Comparison of ENCODE assay signal across 1 mouse cellular context in the genomic region with DNA sequence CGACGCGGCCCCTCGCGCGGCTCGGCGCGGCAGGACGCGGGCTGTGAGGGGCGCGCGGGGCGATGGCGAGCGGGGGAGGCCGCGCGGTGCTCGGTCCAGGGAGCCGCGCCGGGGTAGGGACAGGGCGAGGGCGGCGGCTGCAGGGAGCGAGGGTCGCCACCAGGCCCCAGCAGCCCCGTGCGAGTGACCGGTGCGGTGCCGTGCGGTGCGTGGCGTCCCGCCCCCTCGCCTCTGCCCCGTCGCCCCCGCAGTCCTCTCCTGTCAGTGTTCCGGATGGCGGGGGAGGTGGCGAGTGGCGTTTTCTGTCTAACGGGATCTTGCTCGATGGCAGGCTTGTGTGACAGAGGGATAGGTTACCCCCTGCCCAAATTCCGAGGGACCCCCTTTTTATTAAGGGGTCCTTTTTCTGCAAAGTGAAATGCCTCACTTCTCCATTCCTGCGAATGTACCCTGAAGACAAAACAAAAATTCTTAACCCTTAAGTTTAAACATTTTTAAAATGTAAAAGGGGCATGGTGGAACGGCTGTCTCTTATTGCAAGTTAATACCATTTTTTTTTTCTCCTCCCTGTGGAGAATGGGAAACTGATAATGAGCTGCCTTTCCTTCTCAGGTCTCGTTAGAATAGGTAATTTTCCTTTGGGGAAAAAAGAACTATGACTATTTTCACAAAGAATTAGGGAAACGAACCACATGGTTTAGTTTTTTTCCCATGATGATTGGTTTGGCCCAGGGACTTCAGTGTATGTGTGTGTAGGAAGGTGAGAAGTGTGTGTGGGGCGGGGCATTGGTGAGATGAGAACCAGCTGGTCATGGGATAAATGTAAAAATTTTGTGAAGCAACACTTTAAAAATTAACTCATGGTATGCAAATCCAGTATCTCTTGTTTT.
TF ChIP-seq lines count a peak whose summit lies in the region.

No protein-coding gene starts in this region.

TF ChIP-seq in CH12.LX, 34 proteins besides CTCF, POLR2A, EP300 and RAD21 (continued from another document):
- TF ChIP-seq ETS1 (conservative IDR thresholded peaks at IDR 0.05; ENCODE audit: low read depth, low read length) = no peak
- peak; percentile 68 for TF ChIP-seq ZNF384 (IDR thresholded peaks at IDR 0.05; ENCODE audit: low read depth, low read length)
- TF ChIP-seq MAZ (IDR thresholded peaks at IDR 0.05; ENCODE audit: low read depth, low read length) = 0 out of 2 replicates have a peak, but pooled peaks have one; percentile 61
- TF ChIP-seq E2F4 (IDR thresholded peaks at IDR 0.05; ENCODE audit: insufficient replicate concordance, low read depth, low read length) = no peak
- TF ChIP-seq SMC3 (IDR thresholded peaks at IDR 0.05; ENCODE audit: low read depth, low read length) = no peak
- TF ChIP-seq ZKSCAN1 (IDR thresholded peaks at IDR 0.05; ENCODE audit: borderline replicate concordance, low read depth, low read length) = no peak
- no peak for TF ChIP-seq ZC3H11A (IDR thresholded peaks at IDR 0.05; ENCODE audit: low read depth, low read length)
- TF ChIP-seq CHD1 (IDR thresholded peaks at IDR 0.05; ENCODE audit: low read depth, low read length) = peak; percentile 80; the same call in 1 of the 2 replicates
